Mouse (Mus musculus) thymus, adult 2 months (tissue): ENCODE results near the gene Gcc2.

Experiments
- CTCF ChIP-seq: fragments of 200-500 bp; IDR thresholded peaks from 2 replicates; pipeline ENCODE4 v1.5.1; 2012; ENCODE audit warnings: mild to moderate bottlenecking, control low read depth, low read length, moderate library complexity, borderline replicate concordance; ENCODE audit not compliant: control insufficient read depth, poor library complexity, insufficient read depth; ENCODE audit errors: extremely low read depth
- POLR2A ChIP-seq: fragments of 200-500 bp; IDR thresholded peaks from 2 replicates; pipeline ENCODE4 v1.6.1; 2012; ENCODE audit warnings: mild to moderate bottlenecking, low read length, control low read depth, moderate library complexity; ENCODE audit not compliant: control insufficient read depth, poor library complexity, insufficient read depth; ENCODE audit errors: extremely low read depth

DNA sequence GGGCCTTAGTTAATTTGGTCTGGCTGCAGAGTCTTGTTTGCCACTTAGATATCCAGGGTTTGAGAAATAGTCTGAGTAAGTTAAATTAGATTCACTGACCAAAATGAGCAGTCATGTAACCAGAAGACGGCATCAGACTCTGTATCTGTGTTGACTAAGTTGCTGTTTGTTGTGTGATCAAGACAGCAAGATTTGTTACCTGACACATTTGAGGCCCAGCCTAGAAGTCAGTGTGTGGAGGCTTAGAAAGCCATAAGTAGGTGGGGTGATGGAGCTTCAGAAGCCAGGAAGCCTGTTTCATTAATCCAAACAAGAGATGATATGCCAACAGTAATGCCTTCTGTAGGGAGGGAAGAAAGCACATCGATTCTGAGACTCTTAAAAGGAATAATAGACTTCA, 86.9 kb downstream of the Gcc2 start:
- TF ChIP-seq POLR2A (no peak), CTCF (no peak)
